Mouse (Mus musculus) bone marrow, adult 2 months (tissue): ENCODE results near the gene Glp1r.

Source experiments
- CTCF ChIP-seq: fragments of 200-500 bp; IDR thresholded peaks from 2 replicates; pipeline ENCODE4 v1.5.1; 2011; ENCODE audit warnings: low read length, control low read depth; ENCODE audit not compliant: control insufficient read depth, insufficient read depth
- POLR2A ChIP-seq: fragments of 200-500 bp; IDR thresholded peaks from 2 replicates; pipeline ENCODE4 v1.6.1; 2011; ENCODE audit warnings: low read depth, mild to moderate bottlenecking, control low read depth, low read length, borderline replicate concordance; ENCODE audit not compliant: control insufficient read depth

GRCm38 (mm10) chr17:30883534-30883933, 18.1 kb upstream of the Glp1r start:
- TF ChIP-seq POLR2A (no peak), CTCF (no peak)
